Mouse (Mus musculus): ENCODE measurements around the gene Nsd1.

Nsd1 gene

GRCm38 (mm10) chr13:55329683-55330566 lies 120.3 kb downstream of the Nsd1 start, which contains the start of gene Mxd3:
Mxd3 (minus strand) TSS chr13:55329823.
- DNase-seq (ENCODE audit: low spot score), result no peak

- DNase-seq (ENCODE audit: low spot score), result no peak
These were observed 121.2 kb downstream of the Nsd1 start for GRCm38 (mm10) chr13:55330567-55331400.

- DNase-seq (ENCODE audit: low spot score), result no peak
These were observed 122.7 kb downstream of the Nsd1 start for GRCm38 (mm10) chr13:55332331-55332730.

- DNase-seq (ENCODE audit: low spot score), result no peak
These were observed 126.1 kb downstream of the Nsd1 start for GRCm38 (mm10) chr13:55335701-55336100.

- DNase-seq (ENCODE audit: low spot score), result no peak
These were observed 127.9 kb downstream of the Nsd1 start for GRCm38 (mm10) chr13:55337341-55337975.

- no peak for DNase-seq (ENCODE audit: low spot score)
These were observed 128.8 kb downstream of the Nsd1 start for GRCm38 (mm10) chr13:55338131-55339054.

GRCm38 (mm10) chr13:55339259-55339658 lies 129.7 kb downstream of the Nsd1 start:
- no peak for DNase-seq (ENCODE audit: low spot score)

- no peak for DNase-seq (ENCODE audit: low spot score)
These were observed 132.9 kb downstream of the Nsd1 start for GRCm38 (mm10) chr13:55342469-55342868.

GRCm38 (mm10) chr13:55344286-55344685 lies 134.7 kb downstream of the Nsd1 start:
- DNase-seq (ENCODE audit: low spot score), result no peak

- no peak for DNase-seq (ENCODE audit: low spot score)
These were observed 137.2 kb downstream of the Nsd1 start for GRCm38 (mm10) chr13:55346745-55347144.

- DNase-seq (ENCODE audit: low spot score), result no peak
These were observed 151.6 kb downstream of the Nsd1 start for GRCm38 (mm10) chr13:55361145-55361544.

GRCm38 (mm10) chr13:55361974-55362452 lies 152.4 kb downstream of the Nsd1 start:
- DNase-seq (ENCODE audit: low spot score), result no peak

GRCm38 (mm10) chr13:55362453-55363060 lies 153.0 kb downstream of the Nsd1 start, which contains the start of gene Lman2:
Lman2 (minus strand) TSS chr13:55362783.
- peak; percentile 97 for DNase-seq (ENCODE audit: low spot score)

Data from layer of hippocampus, adult 9-10 months (tissue).